In genomic region chr3:22115221-22115620, GRCm38 (mm10) we compare ENCODE assay signal across 9 mouse cellular contexts. TPM values are rescaled to one million over a fixed set of nuclear protein-coding genes. Genes with fewer than 3 reads are reported as not detected.
DNase-seq lines count a peak whose midpoint lies in the region; ATAC-seq and TF ChIP-seq lines count a peak whose summit lies in the region.
"Had no signal": no experiment of that assay in that cellular context is flagged by ENCODE, and none has a peak within 500 bp of the region (broad histone marks: within the 10 kb centered on the region; RNA-seq: fewer than 3 reads in every experiment).

No protein-coding gene starts in this region.

- no peak for TF ChIP-seq CTCF in lung, postnatal 0 days (IDR thresholded peaks at IDR 0.05)

- no peak for TF ChIP-seq EP300 in lung, postnatal 0 days (IDR thresholded peaks at IDR 0.05)

- WGBS in lung, postnatal 0 days = 20% methylated on average over 2 of the region's 2 CpGs
- WGBS in liver, embryonic 12.5 days (ENCODE audit: insufficient replicate concordance) = 43% methylated on average over 2 of the region's 2 CpGs

- no peaks in the 10 kb centered on the region for H3K27me3 ChIP-seq in lung, postnatal 0 days (replicated peaks; ENCODE audit: insufficient read depth, low read length)
- H3K27me3 ChIP-seq in liver, embryonic 12.5 days (replicated peaks) = no peaks in the 10 kb centered on the region

- H3K4me1 ChIP-seq in lung, postnatal 0 days (ENCODE audit: insufficient read depth, low read depth, low read length) = peaks cover 5% of the 10 kb centered on the region; the same call in 1 of the 2 replicates
- H3K4me1 ChIP-seq in liver, embryonic 12.5 days = peaks cover 38% of the 10 kb centered on the region

- no peak overlapping the region for H3K4me3 ChIP-seq in lung, postnatal 0 days (ENCODE audit: low read depth, low read length)
- no peak overlapping the region for H3K4me3 ChIP-seq in liver, embryonic 12.5 days
- H3K4me3 ChIP-seq: heart, embryonic 10.5 days had no signal

- DNase-seq in lung, postnatal 0 days (ENCODE audit: low spot score) = no peak
- no peak for DNase-seq in lung, postnatal 4 days
- peak; percentile 46 for DNase-seq in gastrocnemius, postnatal 25 days
- DNase-seq in thymus, postnatal 0 days (ENCODE audit: low spot score) = peak; percentile 38
- DNase-seq in right cerebral cortex, adult 18-20 months = no peak
- DNase-seq in adrenal gland, adult 2 months = no peak

- H3K27ac ChIP-seq in lung, postnatal 0 days (ENCODE audit: low read length) = no peak overlapping the region
- no peak overlapping the region for H3K27ac ChIP-seq in liver, embryonic 12.5 days
- H3K27ac ChIP-seq: heart, embryonic 10.5 days had no signal

- peak; percentile 40 for ATAC-seq in lung, postnatal 0 days
- peak; percentile 65 for ATAC-seq in liver, embryonic 12.5 days
- ATAC-seq in erythroblast, adult 5-6 weeks (replicated peaks; ENCODE audit: low FRiP score, poor library complexity, severe bottlenecking) = no peak

- no peak overlapping the region for H3K9ac ChIP-seq in lung, postnatal 0 days (replicated peaks; ENCODE audit: low read depth)
- H3K9ac ChIP-seq in liver, embryonic 12.5 days = no peak overlapping the region

- H3K4me2 ChIP-seq in lung, postnatal 0 days (replicated peaks; ENCODE audit: low read depth, low read length) = no peak overlapping the region
- H3K4me2 ChIP-seq in liver, embryonic 12.5 days = no peak overlapping the region

- H3K36me3 ChIP-seq in lung, postnatal 0 days (ENCODE audit: insufficient read depth, low read length) = no peaks in the 10 kb centered on the region
- no peaks in the 10 kb centered on the region for H3K36me3 ChIP-seq in liver, embryonic 12.5 days

- H3K9me3 ChIP-seq in lung, postnatal 0 days (ENCODE audit: low read length) = no peaks in the 10 kb centered on the region
- no peaks in the 10 kb centered on the region for H3K9me3 ChIP-seq in liver, embryonic 12.5 days (replicated peaks)
- H3K9me3 ChIP-seq: heart, embryonic 10.5 days had no signal

RNA-seq across cellular contexts. Expression of gene Tbl1xr1, which starts 38.8 kb away (rescaled TPM):
- 9.6 and 16.2 TPM in 2 replicates for polyA plus RNA-seq in lung, postnatal 0 days (2015; fragmentation: Nextera tagmentation; extraction: Ambion mirVana)
- total RNA-seq in gastrocnemius, postnatal 25 days (2021) = 10 to 100 TPM; 46.8 to 54.2 TPM
- polyA plus RNA-seq in liver, embryonic 12.5 days (2016; fragmentation: Nextera tagmentation; extraction: Ambion mirVana) = 12.0 and 12.2 TPM in 2 replicates
- polyA plus RNA-seq in thymus, postnatal 0 days (2015; fragmentation: Nextera tagmentation; extraction: Ambion mirVana) = 27.0 and 30.6 TPM in 2 replicates
- total RNA-seq in erythroblast, adult 5-6 weeks (2015; ENCODE audit: low replicate concordance) = 22.3 and 24.0 TPM in 2 replicates
- 15.9 and 19.8 TPM in 2 replicates for total RNA-seq in erythroblast, adult 5-6 weeks (2017; ENCODE audit: low replicate concordance)
- 10 to 100 TPM; 70.3 to 84.2 TPM for total RNA-seq in adrenal gland, adult 2 months (2021)
- 49.7 and 53.0 TPM in 2 replicates for polyA plus RNA-seq in adrenal gland, adult 2 months (2012; rRNA removed)

Comparison
In these comparisons a context has a peak if more than half of its experiments do, and no peak if none do; other contexts are left out.
1. DNase-seq: peak in gastrocnemius, postnatal 25 days (single experiment) and thymus, postnatal 0 days (single experiment); none in lung, postnatal 0 days (single experiment), lung, postnatal 4 days (0 of 2), right cerebral cortex, adult 18-20 months (single experiment) and adrenal gland, adult 2 months (single experiment).